Mouse (Mus musculus) hindbrain, embryonic 11.5 days (tissue): Measurements from ENCODE around the gene Pcbd2. TPM values are rescaled to one million over a fixed set of nuclear protein-coding genes. Genes with fewer than 3 reads are reported as not detected.

Experiments
- ATAC-seq: fragments of 200-750 bp; cut with Nextera tagmentation; 2 replicates; pipeline ENCODE4 v1.8.0; 2017; ENCODE audit warnings: mild to moderate bottlenecking, moderate TSS enrichment, moderate library complexity; ENCODE audit not compliant: low FRiP score
- DNase-seq: peaks from one replicate; pipeline ENCODE4 v3.0.0-alpha.2; 2015; ENCODE audit warnings: low spot score
- H3K27ac ChIP-seq: fragments of 300-500 bp; sonication (generic); 2 replicates; pipeline ENCODE4 v1.5.1; 2014; ENCODE audit warnings: mild to moderate bottlenecking, low read depth, low read length
- H3K27me3 ChIP-seq: fragments of 300-500 bp; sonication (generic); 2 replicates; pipeline ENCODE4 v1.6.1; 2014; ENCODE audit warnings: mild to moderate bottlenecking, low read length, moderate library complexity, mixed read lengths; ENCODE audit not compliant: control insufficient read depth, insufficient read depth
- H3K36me3 ChIP-seq: fragments of 300-500 bp; sonication (generic); 2 replicates; pipeline ENCODE4 v1.6.1; 2014; ENCODE audit warnings: mild to moderate bottlenecking, low read length, moderate library complexity, mixed read lengths; ENCODE audit not compliant: control insufficient read depth, insufficient read depth
- H3K4me1 ChIP-seq: fragments of 300-500 bp; sonication (generic); replicated peaks from 2 replicates; pipeline ENCODE4 v1.6.1; 2014; ENCODE audit warnings: low read length, mixed read lengths; ENCODE audit not compliant: control insufficient read depth, insufficient read depth
- H3K4me2 ChIP-seq: fragments of 300-500 bp; sonication (generic); replicated peaks from 2 replicates; pipeline ENCODE4 v1.6.1; 2014; ENCODE audit warnings: mild to moderate bottlenecking, low read depth, low read length
- H3K4me3 ChIP-seq: fragments of 300-500 bp; sonication (generic); 2 replicates; pipeline ENCODE4 v1.5.1; 2014; ENCODE audit warnings: low read depth, low read length
- H3K9ac ChIP-seq: fragments of 300-500 bp; sonication (generic); 2 replicates; pipeline ENCODE4 v1.6.1; 2014; ENCODE audit warnings: low read depth, low read length
- H3K9me3 ChIP-seq: fragments of 300-500 bp; sonication (generic); 2 replicates; pipeline ENCODE4 v1.6.1; 2016; ENCODE audit warnings: low read length; ENCODE audit not compliant: control insufficient read depth
- WGBS: fragments of 180-500 bp; shearing (Covaris S2); extraction: QIAGEN DNeasy Blood & Tissue Kit; methylation state at CpG from one replicate; pipeline ENCODE4 v1.1.7; 2014; 5-methylcytosine and 5-hydroxymethylcytosine counted together
- polyA plus RNA-seq: library from polyadenylated mRNA; unstranded; fragments of >200 nt; fragmentation: Nextera tagmentation; extraction: Ambion mirVana; gene quantifications from 2 replicates; pipeline ENCODE4 v1.2.1, GENCODE M21; 2014

The Pcbd2 gene
- polyA plus RNA-seq, 1 experiment from 2014 or later, result 29.9 TPM

DNA sequence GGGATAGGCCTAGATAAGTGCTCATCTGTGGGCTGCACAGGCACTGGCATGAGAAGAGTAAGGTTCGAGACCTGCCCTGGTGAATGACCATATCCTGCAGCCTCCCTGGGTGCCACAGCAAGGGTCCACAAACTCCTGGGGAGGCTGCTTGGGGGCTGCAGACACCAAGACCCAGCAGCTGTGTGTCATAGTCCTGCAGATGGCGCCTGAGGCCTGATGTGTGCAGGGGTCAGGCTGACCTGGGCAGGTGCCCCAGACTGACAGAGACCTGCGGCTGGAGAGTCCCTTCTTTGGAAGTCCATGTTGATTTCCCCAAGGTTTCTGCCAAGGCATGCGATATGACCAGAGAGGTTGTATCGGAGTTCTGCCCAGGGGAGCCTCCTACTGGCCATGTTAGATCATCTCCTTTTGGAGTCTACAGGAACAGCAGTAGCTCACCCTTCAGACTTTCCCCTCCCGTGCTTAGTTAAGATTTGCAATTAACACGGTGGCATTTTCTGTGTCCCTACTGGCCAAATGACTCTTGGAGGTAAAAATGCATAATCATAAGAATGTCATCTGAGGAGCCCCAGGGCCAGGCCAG lies 82.0 kb downstream of the Pcbd2 start:
- Histone ChIP-seq H3K4me2 (no peak overlapping the region), H3K4me1 (no peaks in the 10 kb centered on the region), H3K36me3 (no peaks in the 10 kb centered on the region), H3K27ac (no peak overlapping the region), H3K9me3 (no peaks in the 10 kb centered on the region), H3K4me3 (no peak overlapping the region), H3K9ac (no peak overlapping the region), H3K27me3 (no peaks in the 10 kb centered on the region)
- ATAC-seq, result no peak
- DNase-seq, result no peak
- WGBS, result 71% methylated on average over 7 of the region's 7 CpGs

DNA sequence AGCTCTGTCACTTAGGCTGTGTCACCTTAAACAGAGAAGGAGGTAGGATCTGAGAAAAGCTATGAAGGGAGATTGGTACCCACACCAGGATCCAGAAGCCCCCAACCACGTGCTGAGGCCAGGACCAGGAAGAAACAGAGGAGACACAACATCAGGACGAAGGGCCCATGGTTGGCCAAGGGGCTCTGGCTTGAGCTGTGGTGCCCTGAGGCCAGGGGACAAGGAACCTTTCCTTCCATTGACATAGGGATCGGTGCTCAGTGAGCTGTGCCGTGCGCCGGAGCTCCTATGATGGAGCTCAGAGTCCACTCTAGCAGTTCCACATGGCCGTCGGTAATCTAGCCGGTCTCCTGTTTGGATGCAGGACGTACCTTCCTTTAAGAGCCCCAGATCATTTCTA lies 82.5 kb downstream of the Pcbd2 start:
- no peak for ATAC-seq
- H3K4me1 ChIP-seq, result no peaks in the 10 kb centered on the region
- WGBS, result 90% methylated on average over 10 of the region's 10 CpGs

DNA sequence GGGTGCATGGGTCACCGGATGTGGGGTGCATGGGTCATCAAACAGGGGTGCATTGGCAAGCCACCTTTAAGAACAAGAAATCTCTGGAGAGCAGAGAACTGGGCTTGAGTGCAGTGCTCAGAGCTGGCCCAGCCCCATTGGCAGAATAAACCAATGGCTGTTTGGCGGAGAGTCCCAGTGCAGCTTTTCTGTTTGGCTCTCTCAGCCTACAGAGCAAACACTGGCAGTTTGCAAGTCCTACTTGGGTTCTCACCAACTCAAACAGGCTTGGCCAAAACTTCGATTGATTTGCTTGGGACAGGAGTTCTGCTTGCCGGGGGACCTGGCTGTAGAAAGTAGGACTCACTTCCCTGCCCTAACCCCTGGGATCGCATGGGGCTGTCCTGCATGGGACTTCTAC lies 83.8 kb downstream of the Pcbd2 start:
- no peaks in the 10 kb centered on the region for H3K4me1 ChIP-seq
- no peak overlapping the region for H3K9ac ChIP-seq
- H3K27me3 ChIP-seq, result no peaks in the 10 kb centered on the region
- no peaks in the 10 kb centered on the region for H3K36me3 ChIP-seq
- 78% methylated on average over 5 of the region's 5 CpGs for WGBS
- H3K27ac ChIP-seq, result no peak overlapping the region
- H3K4me3 ChIP-seq, result no peak overlapping the region
- DNase-seq (no peak), ATAC-seq (no peak)
- no peak overlapping the region for H3K4me2 ChIP-seq
- H3K9me3 ChIP-seq, result no peaks in the 10 kb centered on the region

More for the DNA sequence above, 82.5 kb downstream of the Pcbd2 start:
- no peak overlapping the region for H3K4me2 ChIP-seq
- H3K9me3 ChIP-seq, result no peaks in the 10 kb centered on the region
- H3K27ac ChIP-seq, result no peak overlapping the region
- H3K27me3 ChIP-seq, result no peaks in the 10 kb centered on the region
- DNase-seq, result no peak
- H3K36me3 ChIP-seq, result no peaks in the 10 kb centered on the region
- H3K9ac ChIP-seq, result no peak overlapping the region
- no peak overlapping the region for H3K4me3 ChIP-seq

DNA sequence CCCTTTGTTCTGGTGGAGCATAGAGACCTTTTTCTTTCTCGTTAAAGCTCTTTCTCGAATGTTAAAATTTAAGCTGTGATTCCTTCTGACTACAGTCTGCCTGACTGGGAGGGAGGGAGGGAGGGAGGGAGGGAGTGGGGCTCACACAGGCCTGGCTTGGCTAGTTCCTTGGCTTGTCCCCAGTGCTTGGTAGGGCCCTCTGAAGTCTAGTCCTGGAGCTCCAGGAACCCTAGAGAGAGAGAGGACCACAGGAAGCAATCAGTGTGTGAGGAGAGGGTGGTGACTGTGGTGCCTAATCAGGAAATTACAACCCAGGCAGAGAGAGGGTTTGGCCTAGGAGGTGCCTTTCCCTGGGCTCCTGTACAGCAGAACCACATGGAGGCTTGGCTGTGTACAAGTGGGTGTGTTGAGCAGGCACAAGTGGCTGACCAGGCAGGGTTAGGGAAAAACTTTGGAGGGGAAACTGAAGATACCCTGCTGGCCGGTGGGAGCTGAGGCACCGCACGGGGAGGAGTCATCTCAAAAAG lies 86.4 kb downstream of the Pcbd2 start:
- no peaks in the 10 kb centered on the region for H3K27me3 ChIP-seq
- H3K9ac ChIP-seq, result no peak overlapping the region
- no peaks in the 10 kb centered on the region for H3K4me1 ChIP-seq
- DNase-seq (no peak), ATAC-seq (no peak)
- no peak overlapping the region for H3K4me2 ChIP-seq
- WGBS, result 62% methylated on average over 5 of the region's 5 CpGs
- H3K36me3 ChIP-seq, result no peaks in the 10 kb centered on the region
- no peaks in the 10 kb centered on the region for H3K9me3 ChIP-seq
- no peak overlapping the region for H3K4me3 ChIP-seq
- H3K27ac ChIP-seq, result no peak overlapping the region

DNA sequence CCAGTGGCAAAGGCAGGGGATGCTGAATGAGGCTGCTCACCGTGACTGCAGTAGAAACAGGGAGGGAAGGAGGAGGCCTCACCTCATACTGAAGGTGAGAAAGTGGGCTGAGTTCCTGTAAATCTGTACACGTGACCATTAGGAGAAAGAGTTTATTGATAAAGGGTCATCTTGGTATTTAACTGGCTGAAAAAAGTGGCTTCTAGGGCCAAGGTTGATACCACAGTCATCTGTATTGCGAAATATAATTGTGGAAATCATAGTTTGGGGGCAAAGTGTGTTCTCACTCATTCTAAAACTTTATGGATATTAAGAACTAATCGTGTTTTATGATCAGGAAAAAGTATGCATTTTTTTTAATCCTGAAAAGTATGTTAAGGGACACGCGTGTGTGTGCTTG lies 87.7 kb downstream of the Pcbd2 start:
- H3K27ac ChIP-seq, result no peak overlapping the region
- no peaks in the 10 kb centered on the region for H3K36me3 ChIP-seq
- ATAC-seq (no peak), DNase-seq (no peak)
- no peaks in the 10 kb centered on the region for H3K27me3 ChIP-seq
- no peak overlapping the region for H3K4me3 ChIP-seq
- H3K9me3 ChIP-seq, result no peaks in the 10 kb centered on the region
- no peak overlapping the region for H3K4me2 ChIP-seq
- WGBS, result 84% methylated on average over 6 of the region's 6 CpGs
- H3K9ac ChIP-seq, result no peak overlapping the region
- H3K4me1 ChIP-seq, result no peaks in the 10 kb centered on the region

DNA sequence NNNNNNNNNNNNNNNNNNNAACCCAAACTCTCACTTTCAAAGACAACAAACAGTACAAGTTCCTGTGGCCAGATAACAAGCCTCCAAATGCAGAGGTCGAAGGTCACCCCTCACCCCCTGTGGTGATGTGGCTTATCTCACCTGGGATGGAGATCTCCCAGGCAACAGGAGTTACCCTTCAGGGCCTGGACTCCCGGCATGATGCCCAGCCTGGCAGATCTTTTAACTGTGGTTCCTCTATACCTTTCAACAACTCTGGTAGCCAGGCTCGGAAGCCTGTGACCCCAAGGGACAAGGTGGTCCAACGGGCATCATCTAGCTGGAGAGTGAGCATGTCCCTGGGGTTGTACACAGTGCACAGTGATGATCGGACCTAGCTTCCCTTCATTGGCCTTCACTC lies 95.3 kb downstream of the Pcbd2 start:
- Histone ChIP-seq H3K4me2 (no peak overlapping the region), H3K4me3 (no peak overlapping the region), H3K4me1 (peaks cover 3% of the 10 kb centered on the region; the same call in 1 of the 2 replicates), H3K9me3 (no peaks in the 10 kb centered on the region), H3K27me3 (peaks cover 55% of the 10 kb centered on the region), H3K9ac (no peak overlapping the region), H3K27ac (no peak overlapping the region), H3K36me3 (no peaks in the 10 kb centered on the region)
- 61% methylated on average over 5 of the region's 5 CpGs for WGBS
- ATAC-seq (no peak), DNase-seq (no peak)

DNA sequence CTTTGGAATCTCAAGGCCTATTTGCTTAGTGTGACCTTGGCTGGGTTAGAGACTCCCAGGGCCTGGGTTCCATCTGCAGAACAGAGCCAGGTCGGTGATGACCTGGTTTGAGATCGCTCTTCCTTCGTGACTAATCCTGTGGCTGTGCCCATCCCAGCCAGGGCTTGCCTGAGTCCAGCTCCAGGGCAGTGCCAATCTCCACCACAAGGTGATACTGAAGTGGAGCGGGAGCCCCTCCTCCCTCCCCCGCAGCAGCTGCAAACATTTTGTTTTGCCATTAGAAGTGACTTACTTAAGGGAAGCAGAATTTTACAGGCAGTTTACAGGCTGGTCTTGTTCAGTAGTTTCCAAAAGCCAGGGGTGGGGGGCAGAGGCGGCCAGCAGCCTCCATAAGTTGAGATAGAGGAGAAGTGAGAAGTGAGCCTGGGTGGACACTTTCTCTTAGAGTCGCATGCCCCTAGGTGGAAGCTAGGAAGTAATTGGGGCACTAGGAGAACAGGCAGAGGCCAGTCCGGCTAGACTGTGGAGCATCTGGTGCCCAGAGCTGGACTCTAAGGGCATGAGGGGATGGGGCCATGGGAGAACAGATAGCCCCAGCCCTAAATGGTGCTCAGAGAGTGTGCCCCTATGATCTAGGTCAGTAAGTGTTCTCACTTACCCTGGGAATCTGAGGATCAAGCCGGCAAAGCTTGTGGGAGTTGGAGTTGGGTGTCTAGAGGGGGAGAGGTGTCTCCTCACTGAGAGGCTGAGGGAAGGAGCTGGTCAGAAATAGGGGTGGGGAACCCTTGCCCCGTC lies 97.2 kb downstream of the Pcbd2 start:
- 7% methylated on average over 10 of the region's 10 CpGs for WGBS
- Histone ChIP-seq H3K9ac (no peak overlapping the region), H3K4me1 (peaks cover 3% of the 10 kb centered on the region; the same call in 1 of the 2 replicates), H3K9me3 (no peaks in the 10 kb centered on the region), H3K27ac (no peak overlapping the region), H3K36me3 (no peaks in the 10 kb centered on the region), H3K4me3 (no peak overlapping the region), H3K27me3 (peaks cover 72% of the 10 kb centered on the region), H3K4me2 (no peak overlapping the region)
- DNase-seq (peak; percentile 35), ATAC-seq (no peak)

DNA sequence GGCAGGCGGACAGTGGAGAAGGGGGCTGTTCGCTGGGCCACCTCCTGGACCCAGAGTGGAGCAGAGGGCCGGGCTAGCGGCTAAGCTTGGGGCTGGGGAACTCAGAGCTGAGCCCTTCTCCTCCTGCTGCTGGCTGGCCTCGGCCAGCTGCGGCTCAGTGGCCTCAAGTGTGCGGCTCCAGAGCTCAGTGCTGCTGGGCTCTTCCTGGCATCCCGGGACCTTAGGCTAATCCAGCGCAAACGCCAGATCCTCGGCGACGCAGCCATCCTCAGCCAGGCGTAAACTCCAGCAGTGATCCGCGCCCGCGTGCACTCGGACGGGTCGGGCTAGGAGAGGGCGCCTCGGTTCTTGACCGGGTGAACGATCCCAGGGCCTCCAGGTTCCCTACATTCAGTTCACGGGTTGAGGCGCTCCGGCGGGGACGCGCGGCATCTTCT lies 98.1 kb downstream of the Pcbd2 start:
- Histone ChIP-seq H3K36me3 (no peaks in the 10 kb centered on the region), H3K27me3 (peaks cover 78% of the 10 kb centered on the region), H3K27ac (no peak overlapping the region), H3K9me3 (no peaks in the 10 kb centered on the region), H3K4me3 (no peak overlapping the region), H3K9ac (no peak overlapping the region), H3K4me2 (0 out of 2 replicates have a peak overlapping the region, but pooled peaks have one; percentile 6), H3K4me1 (peaks cover 3% of the 10 kb centered on the region; the same call in 1 of the 2 replicates)
- DNase-seq, result peak; percentile 70
- 0 out of 2 replicates have a peak, but pooled peaks have one; percentile 33 for ATAC-seq
- 2% methylated on average over 32 of the region's 32 CpGs for WGBS
